Mouse (Mus musculus): ENCODE measurements around the gene Hells. TPM values are rescaled to one million over a fixed set of nuclear protein-coding genes. Genes with fewer than 3 reads are reported as not detected.

The Hells gene
- total and polyA plus RNA-seq, 2 experiments from 2014 or later, result 4.8 to 8.1 TPM

DNA sequence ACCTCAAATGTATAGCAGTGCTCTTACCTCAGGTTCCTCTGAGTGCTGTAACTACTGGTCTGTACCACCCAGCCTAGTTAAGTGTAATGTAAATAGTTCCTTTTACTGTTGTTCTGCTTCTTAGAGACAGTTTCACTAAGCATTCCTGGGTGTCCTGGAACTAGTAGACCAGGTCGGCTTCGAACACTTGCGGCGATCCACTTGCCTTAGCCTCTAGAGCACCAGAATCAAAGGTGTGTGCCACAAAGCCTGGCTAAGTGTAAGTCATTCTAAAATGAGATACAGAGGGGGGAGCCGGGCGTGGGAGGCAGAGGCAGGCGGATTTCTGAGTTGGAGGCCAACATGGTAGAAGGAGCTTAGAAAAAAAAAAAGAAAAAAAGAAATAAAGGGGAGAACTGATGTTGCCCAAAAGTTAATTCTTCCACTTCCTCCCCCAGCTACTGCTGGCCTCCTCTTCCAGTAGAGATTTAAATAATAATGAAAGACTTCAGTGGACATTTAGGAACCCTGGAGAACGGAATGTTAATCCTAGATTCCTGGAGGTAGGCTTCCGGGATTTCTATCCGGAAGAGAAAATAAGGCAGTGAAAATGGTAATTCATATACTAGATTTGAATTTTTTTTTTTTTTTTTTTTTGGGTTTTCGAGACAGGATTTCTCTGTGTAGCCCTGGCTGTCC, 2.1 kb upstream of the Hells start:
- Histone ChIP-seq H3K4me2 (ENCODE audit: low read depth) (no peak overlapping the region), H3K9me3 (ENCODE audit: low read length) (no peaks in the 10 kb centered on the region), H3K36me3 (ENCODE audit: insufficient read depth) (no peaks in the 10 kb centered on the region), H3K27me3 (ENCODE audit: insufficient read depth, low read length) (no peaks in the 10 kb centered on the region), H3K27ac (ENCODE audit: low read depth, low read length) (no peak overlapping the region), H3K4me1 (ENCODE audit: insufficient read depth) (0 out of 2 replicates have a peak, but pooled peaks cover 3% of the 10 kb centered on the region), H3K9ac (no peak overlapping the region), H3K4me3 (ENCODE audit: low read depth, low read length) (no peak overlapping the region)
- TF ChIP-seq CTCF (IDR thresholded peaks at IDR 0.05; ENCODE audit: low read depth), result no peak
- ATAC-seq (no peak), DNase-seq (no peak)
- 91% methylated on average over 10 of the region's 11 CpGs for WGBS

DNA sequence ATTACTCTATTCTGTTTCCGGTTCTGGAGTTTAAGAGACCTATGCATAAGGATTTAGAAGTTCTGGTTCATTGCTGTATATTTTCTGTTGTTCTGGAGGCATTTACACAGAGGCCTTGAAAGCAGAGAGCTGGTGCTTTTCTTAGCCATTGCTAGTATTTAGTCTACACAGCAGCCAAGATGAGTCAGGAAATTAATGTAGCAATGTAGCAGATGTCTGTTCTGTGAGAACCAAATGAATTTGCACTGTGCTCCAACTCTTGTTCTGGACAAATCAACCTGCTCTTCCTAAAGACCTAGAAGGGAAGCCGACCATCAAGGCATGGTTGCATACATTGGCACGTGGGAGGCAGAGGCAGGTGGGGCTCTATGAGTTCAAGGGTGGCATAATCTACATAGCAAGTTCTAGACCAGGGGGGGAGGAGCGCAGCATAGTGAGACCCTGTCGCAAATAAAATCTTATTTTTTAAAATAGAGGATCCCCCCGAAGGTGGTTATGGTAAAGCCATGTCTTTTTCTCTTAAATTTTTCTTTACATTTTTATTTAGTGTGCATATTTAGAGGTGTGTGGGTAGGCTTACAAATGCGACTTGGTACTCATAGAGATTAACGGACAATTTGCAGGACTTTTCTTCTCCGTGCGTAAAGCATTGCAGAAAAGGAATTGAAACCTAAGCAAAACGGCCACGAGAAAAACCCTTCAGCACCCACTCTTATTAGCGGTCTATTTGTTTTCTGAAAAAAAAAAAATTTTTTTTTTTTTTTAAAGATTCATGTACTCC, 1.1 kb upstream of the Hells start:
- DNase-seq (no peak), ATAC-seq (no peak)
- Histone ChIP-seq H3K9ac (0 out of 2 replicates have a peak overlapping the region, but pooled peaks have one; percentile 63), H3K36me3 (ENCODE audit: insufficient read depth) (no peaks in the 10 kb centered on the region), H3K4me2 (ENCODE audit: low read depth) (peak overlapping the region; percentile 100), H3K27ac (ENCODE audit: low read depth, low read length) (no peak overlapping the region), H3K27me3 (ENCODE audit: insufficient read depth, low read length) (no peaks in the 10 kb centered on the region), H3K4me3 (ENCODE audit: low read depth, low read length) (peak overlapping the region; percentile 79), H3K9me3 (ENCODE audit: low read length) (no peaks in the 10 kb centered on the region), H3K4me1 (ENCODE audit: insufficient read depth) (0 out of 2 replicates have a peak, but pooled peaks cover 3% of the 10 kb centered on the region)
- TF ChIP-seq CTCF (IDR thresholded peaks at IDR 0.05; ENCODE audit: low read depth), result no peak
- WGBS, result 71% methylated on average over 13 of the region's 13 CpGs

DNA sequence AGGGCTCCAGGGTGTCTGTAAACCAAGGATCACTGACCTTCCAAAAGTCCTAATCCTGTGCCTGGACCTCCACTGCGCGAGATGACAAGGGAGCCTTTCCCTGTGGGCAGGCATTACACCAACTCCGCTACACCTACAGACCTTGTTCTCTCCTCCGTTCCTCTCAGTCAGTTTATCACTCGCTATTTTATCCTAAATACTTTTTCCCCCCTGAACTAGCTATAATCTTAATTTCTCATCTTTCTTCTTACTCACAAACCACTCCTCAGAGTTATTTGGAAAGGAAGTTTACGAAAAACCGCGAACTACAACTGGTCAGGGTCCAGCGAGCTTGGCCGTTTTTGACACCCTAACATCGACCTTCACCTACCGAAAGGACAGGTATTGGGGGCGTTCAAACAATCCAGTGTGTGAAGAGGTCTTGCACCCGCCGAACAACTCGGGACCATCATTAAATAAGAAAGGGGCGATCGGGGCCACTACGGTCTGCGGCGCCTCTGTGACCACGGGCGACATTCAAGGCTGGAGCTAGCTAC, 395 bp upstream of the Hells start:
- Histone ChIP-seq H3K4me1 (ENCODE audit: insufficient read depth) (0 out of 2 replicates have a peak, but pooled peaks cover 3% of the 10 kb centered on the region), H3K4me2 (ENCODE audit: low read depth) (peak overlapping the region; percentile 100), H3K36me3 (ENCODE audit: insufficient read depth) (no peaks in the 10 kb centered on the region), H3K4me3 (ENCODE audit: low read depth, low read length) (peak overlapping the region; percentile 79), H3K27me3 (ENCODE audit: insufficient read depth, low read length) (no peaks in the 10 kb centered on the region), H3K9ac (peak overlapping the region; percentile 63), H3K27ac (ENCODE audit: low read depth, low read length) (0 out of 2 replicates have a peak overlapping the region, but pooled peaks have one; percentile 1), H3K9me3 (ENCODE audit: low read length) (no peaks in the 10 kb centered on the region)
- DNase-seq (no peak), ATAC-seq (peak; percentile 22; the same call in 1 of the 2 replicates)
- TF ChIP-seq CTCF (IDR thresholded peaks at IDR 0.05; ENCODE audit: low read depth), result no peak
- 3% methylated on average over 23 of the region's 23 CpGs for WGBS

DNA sequence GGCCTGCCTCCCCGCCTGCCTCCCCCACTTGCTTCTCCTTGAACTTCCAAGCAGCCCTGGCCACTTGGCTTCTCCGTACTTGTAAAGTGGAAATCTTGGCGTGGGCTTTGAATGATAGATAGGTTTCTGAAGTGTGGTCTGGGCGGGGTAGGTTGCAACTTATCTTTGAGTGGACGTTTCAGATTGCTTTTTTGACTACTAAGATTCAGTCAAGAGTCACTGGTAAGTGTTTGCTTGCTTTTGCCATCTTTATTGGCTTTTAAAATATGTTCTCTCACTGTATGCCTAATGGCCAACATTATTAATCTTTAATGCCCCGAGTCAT, 813 bp downstream of the Hells start:
- H3K27me3 ChIP-seq (ENCODE audit: insufficient read depth, low read length), result no peaks in the 10 kb centered on the region
- H3K4me3 ChIP-seq (ENCODE audit: low read depth, low read length), result peak overlapping the region; percentile 79
- DNase-seq, result no peak
- H3K36me3 ChIP-seq (ENCODE audit: insufficient read depth), result no peaks in the 10 kb centered on the region
- under 1% methylated on average over 6 of the region's 6 CpGs for WGBS
- H3K4me2 ChIP-seq (ENCODE audit: low read depth), result peak overlapping the region; percentile 100
- H3K9ac ChIP-seq, result peak overlapping the region; percentile 63
- no peak for TF ChIP-seq CTCF (IDR thresholded peaks at IDR 0.05; ENCODE audit: low read depth)
- H3K27ac ChIP-seq (ENCODE audit: low read depth, low read length), result no peak overlapping the region
- no peaks in the 10 kb centered on the region for H3K9me3 ChIP-seq (ENCODE audit: low read length)
- 0 out of 2 replicates have a peak, but pooled peaks cover 3% of the 10 kb centered on the region for H3K4me1 ChIP-seq (ENCODE audit: insufficient read depth)
- no peak for ATAC-seq

DNA sequence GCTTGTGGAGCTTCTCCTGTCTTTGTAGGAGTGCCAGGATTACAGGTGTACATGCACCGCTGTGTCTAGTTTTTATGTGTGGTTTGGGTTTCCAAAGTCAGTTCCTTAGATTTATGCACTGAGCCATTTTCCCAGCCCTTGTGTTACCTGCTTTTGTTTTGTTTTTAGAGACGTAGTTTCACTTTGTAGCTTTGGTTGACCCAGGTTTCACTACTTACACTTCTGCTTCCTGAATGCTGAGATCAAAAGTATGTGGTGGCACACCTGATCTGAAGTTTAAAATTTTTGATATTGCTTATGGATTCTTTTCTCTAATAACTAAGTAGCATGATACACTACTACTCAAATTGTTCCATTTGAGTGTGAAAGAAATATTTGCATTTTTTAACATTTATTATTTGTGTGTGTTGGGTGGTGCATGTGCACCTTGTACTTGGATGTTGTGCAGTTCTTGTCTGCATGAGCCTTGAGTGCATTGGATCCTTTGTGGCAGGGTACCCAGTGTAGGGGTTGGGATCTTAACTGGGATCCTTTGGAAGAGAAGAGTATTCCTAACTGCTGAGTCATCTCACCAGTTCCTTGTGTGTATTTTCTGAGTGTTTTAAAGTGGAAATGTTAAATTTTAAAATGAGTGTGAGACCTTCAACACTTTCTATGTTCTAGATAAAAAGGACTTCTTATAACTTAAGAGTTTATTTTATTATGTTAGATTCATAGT, 14.0 kb downstream of the Hells start:
- H3K9ac ChIP-seq, result no peak overlapping the region
- no peaks in the 10 kb centered on the region for H3K36me3 ChIP-seq (ENCODE audit: insufficient read depth)
- no peaks in the 10 kb centered on the region for H3K4me1 ChIP-seq (ENCODE audit: insufficient read depth)
- no peak overlapping the region for H3K4me2 ChIP-seq (ENCODE audit: low read depth)
- TF ChIP-seq CTCF (IDR thresholded peaks at IDR 0.05; ENCODE audit: low read depth), result no peak
- no peak overlapping the region for H3K27ac ChIP-seq (ENCODE audit: low read depth, low read length)
- 89% methylated on average over 2 of the region's 2 CpGs for WGBS
- H3K9me3 ChIP-seq (ENCODE audit: low read length), result no peaks in the 10 kb centered on the region
- ATAC-seq (no peak), DNase-seq (no peak)
- H3K4me3 ChIP-seq (ENCODE audit: low read depth, low read length), result no peak overlapping the region
- no peaks in the 10 kb centered on the region for H3K27me3 ChIP-seq (ENCODE audit: insufficient read depth, low read length)

DNA sequence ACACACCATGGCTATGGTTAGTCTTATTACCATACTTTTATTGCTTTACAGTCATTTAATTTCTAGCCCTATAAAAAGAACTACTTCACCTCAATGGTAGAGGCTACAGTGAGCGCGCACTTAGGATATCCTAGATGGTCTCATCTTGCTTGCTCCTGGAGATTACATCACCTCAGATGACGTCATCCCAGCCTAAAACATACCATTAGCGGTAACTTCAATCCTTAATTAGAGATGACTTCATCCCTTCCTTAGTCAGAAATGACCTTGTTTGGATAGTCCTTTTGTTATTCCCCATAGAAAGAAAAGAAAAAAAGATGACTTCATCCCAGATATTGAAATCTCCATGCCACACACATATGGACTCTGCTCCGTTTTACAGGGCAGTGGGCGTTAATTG, 40.0 kb downstream of the Hells start:
- ATAC-seq, result no peak
- no peak overlapping the region for H3K4me3 ChIP-seq (ENCODE audit: low read depth, low read length)
- no peaks in the 10 kb centered on the region for H3K9me3 ChIP-seq (ENCODE audit: low read length)
- H3K36me3 ChIP-seq (ENCODE audit: insufficient read depth), result no peaks in the 10 kb centered on the region
- H3K27ac ChIP-seq (ENCODE audit: low read depth, low read length), result no peak overlapping the region
- no peak for DNase-seq
- H3K27me3 ChIP-seq (ENCODE audit: insufficient read depth, low read length), result no peaks in the 10 kb centered on the region
- no peak for TF ChIP-seq CTCF (IDR thresholded peaks at IDR 0.05; ENCODE audit: low read depth)
- no peak overlapping the region for H3K9ac ChIP-seq
- H3K4me2 ChIP-seq (ENCODE audit: low read depth), result no peak overlapping the region
- WGBS, result 62% methylated on average over 6 of the region's 6 CpGs
- H3K4me1 ChIP-seq (ENCODE audit: insufficient read depth), result no peaks in the 10 kb centered on the region

All from forebrain, postnatal 0 days (tissue).